Mouse (Mus musculus): Measurements from ENCODE around the gene Tspan13.

The Tspan13 gene

GRCm38 (mm10) chr12:36042348-36042778 is at the start of gene Tspan13:
Gene Tspan13 (minus strand): TSS chr12:36042500.
- peak; percentile 88 to 93 for DNase-seq

DNA sequence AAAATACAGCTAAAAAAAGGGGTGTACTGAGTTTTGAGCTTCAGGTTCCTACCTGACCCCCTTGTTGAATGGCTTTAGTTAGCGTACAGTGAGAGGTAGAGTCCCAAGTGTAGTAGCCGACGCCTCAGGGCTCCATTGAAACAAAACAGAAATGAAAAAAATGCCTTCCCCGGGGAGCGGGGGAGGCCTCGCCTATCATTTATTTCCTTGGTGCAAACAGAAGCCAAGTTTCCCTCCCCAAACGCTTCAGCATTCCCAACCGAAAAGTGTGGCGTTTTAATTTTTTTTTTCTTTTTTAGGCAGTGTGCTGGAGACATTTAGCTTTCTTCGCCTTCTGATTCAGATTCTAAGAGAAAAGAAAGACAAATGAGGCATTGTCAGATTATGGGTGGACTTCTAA is 49.7 kb upstream of the Tspan13 start:
- no peak for DNase-seq

- no peak for DNase-seq
Observed at GRCm38 (mm10) chr12:36089221-36089620, 46.9 kb upstream of the Tspan13 start.

GRCm38 (mm10) chr12:36088804-36089203 is 46.5 kb upstream of the Tspan13 start:
- DNase-seq: no peak

- DNase-seq: no peak
Observed at GRCm38 (mm10) chr12:36085380-36085779, 43.1 kb upstream of the Tspan13 start.

GRCm38 (mm10) chr12:36078101-36078899 is 36.0 kb upstream of the Tspan13 start:
- no peak for DNase-seq

DNA sequence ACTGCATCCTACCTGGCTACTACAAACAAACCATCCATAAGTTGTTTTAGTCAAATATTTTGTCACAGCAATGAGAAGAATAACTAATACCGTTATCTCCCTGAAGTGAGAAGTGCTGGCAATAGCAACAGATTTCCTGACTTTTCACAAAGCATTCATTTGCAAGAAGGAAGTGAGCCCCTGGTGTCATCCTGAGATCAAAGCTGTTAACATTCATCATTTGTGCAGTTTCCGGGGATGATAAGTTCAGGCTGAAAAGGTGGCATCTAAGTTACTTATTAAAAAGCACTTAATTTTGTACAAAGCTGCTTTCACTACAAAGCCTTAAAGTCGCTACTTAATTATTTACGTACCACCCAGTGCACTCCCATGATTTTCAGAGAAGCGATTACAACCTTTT is 30.6 kb upstream of the Tspan13 start:
- DNase-seq: no peak

DNA sequence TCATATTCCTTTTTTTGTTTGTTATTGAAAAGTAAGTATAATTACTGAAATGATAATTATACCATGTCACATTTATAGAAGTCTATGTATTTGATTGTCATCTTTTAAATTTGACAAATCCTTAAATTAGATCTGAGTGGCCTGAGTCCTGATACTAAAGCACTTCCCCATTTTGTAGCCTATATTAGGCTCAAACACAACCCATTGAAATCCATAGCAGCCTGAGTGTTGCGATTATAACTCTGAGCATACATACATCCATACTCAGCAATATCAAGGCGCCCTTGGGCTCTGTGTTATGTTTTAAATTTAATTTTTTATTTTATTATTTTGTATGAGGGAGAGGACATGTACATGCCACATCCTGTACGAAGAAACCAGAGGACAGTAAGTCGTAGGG is 27.9 kb upstream of the Tspan13 start:
- no peak for DNase-seq

DNA sequence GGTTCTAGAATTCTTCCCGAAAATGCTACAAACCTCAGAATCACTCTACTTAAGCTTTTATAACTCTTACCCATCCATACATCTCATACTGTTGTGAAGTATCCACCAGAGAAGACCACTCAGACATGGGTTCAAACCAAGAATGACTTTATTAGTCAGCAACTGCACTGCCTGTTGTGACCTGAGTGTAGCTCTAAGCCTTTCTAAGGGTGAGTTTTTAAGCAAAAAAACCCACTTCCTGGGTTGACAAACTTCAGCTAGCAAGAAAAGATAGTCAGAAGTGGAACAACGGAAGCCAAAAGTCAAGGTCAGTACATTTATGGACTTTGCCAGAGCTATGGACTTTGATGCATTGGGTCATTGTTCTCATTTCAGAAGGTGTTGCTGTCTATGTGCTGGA is 25.2 kb upstream of the Tspan13 start:
- DNase-seq: no peak

GRCm38 (mm10) chr12:36065911-36066310 is 23.6 kb upstream of the Tspan13 start:
- DNase-seq: no peak

GRCm38 (mm10) chr12:36057699-36058098 is 15.4 kb upstream of the Tspan13 start:
- no peak for DNase-seq

- no peak for DNase-seq
Observed at GRCm38 (mm10) chr12:36050276-36050675, 8.0 kb upstream of the Tspan13 start.

- no peak for DNase-seq
Observed at GRCm38 (mm10) chr12:36047593-36047992, 5.3 kb upstream of the Tspan13 start.

DNA sequence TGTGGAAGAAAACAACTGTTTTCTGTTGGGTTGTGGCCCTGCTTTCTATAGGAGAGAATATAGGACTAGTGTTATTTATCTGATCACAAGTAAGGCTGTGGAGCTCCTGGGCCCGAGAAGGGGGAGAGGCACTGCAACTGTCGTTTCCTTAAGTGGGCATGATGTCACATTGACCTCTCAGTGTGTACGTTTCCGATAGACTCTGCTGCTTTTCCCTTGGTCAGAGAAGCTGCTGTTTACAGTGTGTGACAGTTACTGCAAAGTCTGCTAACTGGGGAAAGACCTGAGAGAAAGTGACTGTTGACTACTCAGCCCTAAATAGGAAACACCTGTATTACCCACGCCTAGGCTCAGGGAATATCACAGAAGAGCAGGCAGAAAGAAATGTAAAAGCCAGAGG is 3.9 kb upstream of the Tspan13 start:
- no peak for DNase-seq

- DNase-seq: no peak
Observed at GRCm38 (mm10) chr12:36044691-36045090, 2.4 kb upstream of the Tspan13 start.

DNA sequence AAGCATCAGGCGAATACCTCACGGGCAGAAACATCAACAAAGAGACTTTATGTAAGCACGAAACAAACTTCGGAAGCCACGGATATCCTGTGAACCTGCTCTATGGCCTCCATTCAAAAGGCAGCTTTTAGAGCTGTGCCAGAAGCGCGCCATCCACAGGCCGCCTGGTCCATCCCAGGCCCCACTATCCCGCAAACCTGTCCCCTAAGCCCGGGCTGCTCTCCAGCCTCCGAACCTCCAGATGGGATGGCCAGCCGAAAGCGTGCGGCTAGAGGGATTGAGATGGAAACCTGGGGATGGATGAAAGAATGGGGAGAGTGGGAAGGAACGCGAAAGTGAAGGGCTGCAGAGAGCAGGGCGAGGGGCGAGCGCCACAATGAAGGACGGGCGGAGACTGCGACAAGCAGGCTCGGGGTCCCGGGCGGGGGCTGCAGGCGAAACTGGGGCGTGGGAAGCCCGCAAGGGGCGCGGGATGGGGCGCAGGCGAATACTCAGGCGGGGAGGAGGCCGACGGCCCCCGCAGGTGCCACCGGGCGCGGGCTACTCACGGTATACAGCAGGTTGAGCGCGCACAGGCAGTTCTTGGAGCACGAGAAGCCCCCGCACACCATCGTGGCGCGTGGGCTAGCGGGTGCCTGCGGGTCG is 475 bp downstream of the Tspan13 start:
- peak; percentile 57 to 75 for DNase-seq

- no peak for DNase-seq
Observed at GRCm38 (mm10) chr12:36041281-36041589, 1.1 kb downstream of the Tspan13 start.

DNA sequence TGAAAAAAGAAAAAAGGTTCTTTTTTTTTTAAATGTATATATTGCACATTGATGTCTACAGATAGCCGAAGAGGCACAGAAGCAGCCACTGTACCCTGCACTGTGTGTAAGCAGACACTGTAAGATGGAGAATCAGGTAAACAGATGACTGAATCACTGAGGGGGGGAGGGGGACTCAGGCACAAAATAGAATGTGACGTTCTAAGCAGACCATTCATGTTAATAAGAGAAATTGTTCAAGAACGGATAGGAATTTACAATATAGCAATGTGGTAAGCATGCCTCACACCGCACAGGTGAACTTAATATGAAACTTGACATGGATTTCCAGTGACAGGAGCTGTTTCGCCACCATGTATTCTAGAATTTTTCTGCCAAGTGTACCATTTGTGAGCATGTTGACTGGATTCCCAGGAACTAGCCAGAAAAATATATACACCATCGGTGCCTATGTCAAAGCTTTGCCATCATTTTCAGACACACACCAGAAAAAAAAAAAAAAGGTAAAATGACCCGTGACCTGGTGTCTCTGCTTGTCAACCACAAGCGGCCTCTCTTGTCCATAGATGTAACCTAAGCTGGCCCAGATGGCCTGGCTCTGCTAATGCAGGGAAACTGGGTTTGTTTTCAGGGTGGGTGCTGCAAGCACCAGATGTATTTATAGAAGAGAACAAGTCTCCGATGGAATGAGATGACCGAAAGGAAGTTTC is 1.6 kb downstream of the Tspan13 start:
- DNase-seq: no peak

GRCm38 (mm10) chr12:36039541-36040084 is 2.7 kb downstream of the Tspan13 start:
- DNase-seq: no peak

DNA sequence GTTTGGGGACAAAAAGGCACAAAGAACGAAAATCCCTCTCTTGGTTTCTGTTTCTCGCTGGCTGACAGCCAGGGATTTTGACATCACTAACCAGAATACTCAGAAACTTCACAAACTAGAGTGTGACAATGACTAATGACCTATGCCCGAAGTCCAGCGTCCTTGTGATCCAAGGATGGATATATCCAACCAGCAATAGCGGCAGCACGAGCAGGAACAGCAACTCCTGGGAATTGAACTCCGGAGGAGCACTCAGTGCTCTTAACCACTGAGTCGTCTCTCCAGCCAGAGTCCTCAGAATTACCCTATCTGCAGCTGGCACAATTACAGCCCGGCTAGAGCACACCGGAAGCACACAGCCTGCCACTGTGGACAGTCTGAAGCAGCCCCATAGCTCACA is 5.5 kb downstream of the Tspan13 start:
- DNase-seq: no peak

DNA sequence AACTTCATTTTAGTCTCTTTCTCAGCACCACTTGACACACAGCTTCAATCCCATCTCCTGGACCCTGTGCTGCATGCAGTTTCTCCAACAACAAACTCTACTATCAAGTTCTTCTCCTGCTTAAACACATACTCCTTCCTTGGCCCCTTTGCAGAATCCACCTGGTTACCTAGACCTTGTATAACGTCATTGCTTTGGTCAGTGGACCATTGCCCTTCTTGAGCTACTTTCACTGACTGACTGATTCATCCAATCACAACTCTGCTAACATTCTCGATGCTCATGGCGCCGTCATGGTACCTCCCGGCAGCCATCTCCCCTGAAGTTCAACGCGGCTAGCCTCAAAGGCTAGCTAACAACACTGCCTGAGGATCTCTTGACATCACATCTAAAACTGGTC is 6.2 kb downstream of the Tspan13 start:
- no peak for DNase-seq

DNA sequence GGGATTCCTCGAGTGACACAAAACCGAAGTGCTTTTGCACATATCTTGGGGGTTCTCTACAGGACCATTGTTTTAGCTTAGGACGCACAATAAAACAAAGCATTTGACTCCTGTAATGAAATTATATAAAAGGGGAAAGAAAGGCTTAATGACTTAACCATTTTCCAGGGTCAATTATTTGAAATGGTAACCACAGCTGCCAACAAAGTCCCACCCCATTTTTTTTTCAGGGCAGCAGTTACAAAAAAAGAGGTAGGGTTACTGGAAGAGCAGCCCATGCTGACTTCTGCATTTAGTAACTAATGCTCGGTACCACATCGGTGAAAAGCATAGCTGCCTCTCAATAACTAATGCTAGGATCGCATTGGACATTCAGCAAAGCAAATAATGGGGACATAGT is 6.8 kb downstream of the Tspan13 start:
- no peak for DNase-seq

DNA sequence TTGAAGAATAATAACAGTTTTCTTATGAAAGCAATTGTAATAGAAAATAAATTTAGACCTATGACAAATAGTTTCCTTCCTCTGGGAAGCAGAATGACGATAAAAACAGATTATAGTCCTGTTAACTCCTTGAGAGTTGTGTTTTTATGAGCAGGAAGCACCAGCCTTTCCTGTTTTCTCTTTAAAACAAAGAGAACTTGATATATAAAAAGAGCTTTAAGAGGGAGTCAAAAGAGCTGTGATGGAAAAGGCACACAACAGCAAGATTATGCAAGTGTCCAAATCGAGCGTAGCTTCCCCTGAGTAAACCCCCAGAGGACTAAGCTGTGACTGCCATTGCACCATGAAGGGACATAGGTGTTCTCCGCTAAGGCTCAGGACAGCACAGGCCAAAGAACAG is 9.9 kb downstream of the Tspan13 start:
- no peak for DNase-seq

Measured in kidney, postnatal 4 days (tissue).